Mouse (Mus musculus) frontal cortex, postnatal 14 days (tissue): ENCODE measurements around the gene Rnaseh2b.

Experiments
- DNase-seq, 2 experiments: peaks; one replicate each; pipeline ENCODE4 v3.0.0; 2022; ENCODE audit warnings: low spot score in 2 of 2

The Rnaseh2b gene

GRCm38 (mm10) chr14:62322581-62323344, 30.4 kb downstream of the Rnaseh2b start:
- DNase-seq = no peak

GRCm38 (mm10) chr14:62323457-62323856, 31.1 kb downstream of the Rnaseh2b start:
- DNase-seq = no peak

GRCm38 (mm10) chr14:62324943-62325342, 32.6 kb downstream of the Rnaseh2b start:
- DNase-seq = no peak

- DNase-seq = no peak
Measured at GRCm38 (mm10) chr14:62326026-62326425, 33.6 kb downstream of the Rnaseh2b start.

GRCm38 (mm10) chr14:62327171-62327570, 34.8 kb downstream of the Rnaseh2b start:
- no peak for DNase-seq

GRCm38 (mm10) chr14:62328606-62329005, 36.2 kb downstream of the Rnaseh2b start:
- no peak for DNase-seq

GRCm38 (mm10) chr14:62329631-62330030, 37.2 kb downstream of the Rnaseh2b start:
- no peak for DNase-seq

GRCm38 (mm10) chr14:62331457-62331856, 39.1 kb downstream of the Rnaseh2b start:
- DNase-seq = no peak

- peak; percentile 73 to 78 for DNase-seq
Measured at GRCm38 (mm10) chr14:62331866-62332619, 39.7 kb downstream of the Rnaseh2b start.

- DNase-seq = no peak
Measured at GRCm38 (mm10) chr14:62333909-62334687, 41.7 kb downstream of the Rnaseh2b start.

GRCm38 (mm10) chr14:62339196-62339595, 46.8 kb downstream of the Rnaseh2b start:
- DNase-seq = no peak

GRCm38 (mm10) chr14:62341887-62342642, 49.7 kb downstream of the Rnaseh2b start:
- no peak for DNase-seq

- no peak for DNase-seq
Measured at GRCm38 (mm10) chr14:62342643-62343144, 50.3 kb downstream of the Rnaseh2b start.

- no peak for DNase-seq
Measured at GRCm38 (mm10) chr14:62346570-62346969, 54.2 kb downstream of the Rnaseh2b start.

- no peak for DNase-seq
Measured at GRCm38 (mm10) chr14:62347103-62347502, 54.7 kb downstream of the Rnaseh2b start.

- no peak for DNase-seq
Measured at GRCm38 (mm10) chr14:62349786-62350185, 57.4 kb downstream of the Rnaseh2b start.

GRCm38 (mm10) chr14:62350186-62350585, 57.8 kb downstream of the Rnaseh2b start:
- no peak for DNase-seq

- no peak for DNase-seq
Measured at GRCm38 (mm10) chr14:62350890-62351289, 58.5 kb downstream of the Rnaseh2b start.

GRCm38 (mm10) chr14:62353372-62353771, 61.0 kb downstream of the Rnaseh2b start:
- no peak for DNase-seq

- no peak for DNase-seq
Measured at GRCm38 (mm10) chr14:62353793-62354192, 61.4 kb downstream of the Rnaseh2b start.

- no peak for DNase-seq
Measured at GRCm38 (mm10) chr14:62355201-62355600, 62.8 kb downstream of the Rnaseh2b start.
